Mouse (Mus musculus) MEL (cell line): ENCODE measurements at regions not wholly inside any gene's neighbourhood (a gene's known extent, or its start where the extent isn't known, plus 50 kb on each side); places are given as distances from the start of the nearest gene placed in this dataset.
"Not testable (repeated sequence)": the region's sequence is repeated elsewhere in the genome, so short reads cannot be mapped to it uniquely, and the experiment has no call there.

Experiments
- DNase-seq: peaks from one replicate; pipeline ENCODE4 v3.0.0; 2011; ENCODE audit warnings: low read depth, low spot score
- H3K27ac ChIP-seq: 2 replicates; pipeline ENCODE4 v1.5.1; 2012; ENCODE audit warnings: low read depth, mild to moderate bottlenecking, control low read depth, low read length, moderate library complexity; ENCODE audit not compliant: control insufficient read depth
- H3K27me3 ChIP-seq, 2 experiments: fragments of 150-350 bp in 1 of 2; sonication (generic) in 1 of 2; 2 replicates each; pipeline ENCODE4 v1.6.1; 2012; ENCODE audit warnings: low read length in 2 of 2, mild to moderate bottlenecking in 2 of 2, improper control_type of control experiment in 1 of 2, moderate library complexity in 1 of 2; ENCODE audit not compliant: insufficient read depth in 2 of 2, control insufficient read depth in 1 of 2
- H3K36me3 ChIP-seq, 2 experiments: 2 replicates each; pipeline ENCODE4 v1.6.1; 2012 to 2014; ENCODE audit warnings: low read length in 2 of 2, improper control_type of control experiment in 1 of 2, inconsistent platforms in 1 of 2, mild to moderate bottlenecking in 1 of 2; ENCODE audit not compliant: insufficient read depth in 2 of 2, control insufficient read depth in 1 of 2
- H3K4me1 ChIP-seq, 2 experiments: fragments of 150-350 bp in 1 of 2; sonication (generic) in 1 of 2; 2 replicates each; pipeline ENCODE4 v1.6.1; 2012; ENCODE audit warnings: low read length in 2 of 2, improper control_type of control experiment in 1 of 2, mild to moderate bottlenecking in 1 of 2; ENCODE audit not compliant: insufficient read depth in 2 of 2, control insufficient read depth in 1 of 2
- H3K4me3 ChIP-seq, 2 experiments: fragments of 150-350 bp in 1 of 2; sonication (generic) in 1 of 2; 2 replicates each; pipeline ENCODE4 v1.5.1; 2012; ENCODE audit warnings: low read depth in 2 of 2, low read length in 2 of 2, mild to moderate bottlenecking in 2 of 2, moderate library complexity in 2 of 2, control low read depth in 1 of 2, improper control_type of control experiment in 1 of 2; ENCODE audit not compliant: control insufficient read depth in 1 of 2, insufficient read depth in 1 of 2
- H3K79me2 ChIP-seq: 2 replicates; pipeline ENCODE4 v1.6.1; 2012; ENCODE audit warnings: mild to moderate bottlenecking, low read length, moderate library complexity; ENCODE audit not compliant: control insufficient read depth, poor library complexity, insufficient read depth
- H3K9ac ChIP-seq: 2 replicates; pipeline ENCODE4 v1.6.1; 2012; ENCODE audit warnings: low read depth, mild to moderate bottlenecking, control low read depth, low read length, moderate library complexity; ENCODE audit not compliant: control insufficient read depth, poor library complexity, severe bottlenecking
- H3K9me3 ChIP-seq: fragments of 150-350 bp; sonication (generic); replicated peaks from 2 replicates; pipeline ENCODE4 v1.6.1; 2012; ENCODE audit warnings: mild to moderate bottlenecking, low read length, improper control_type of control experiment, moderate library complexity; ENCODE audit not compliant: insufficient read depth
- CHD2 ChIP-seq: IDR thresholded peaks from 2 replicates; pipeline ENCODE4 v1.6.1; 2011; ENCODE audit warnings: low read length, improper control_type of control experiment
- EP300 ChIP-seq, 2 experiments: IDR thresholded peaks; 2 replicates each; pipeline ENCODE4 v1.6.1; 2011; ENCODE audit warnings: improper control_type of control experiment in 2 of 2, low read length in 2 of 2, low read depth in 1 of 2, mild to moderate bottlenecking in 1 of 2
- ETS1 ChIP-seq: IDR thresholded peaks from 2 replicates; pipeline ENCODE4 v1.6.1; 2012; ENCODE audit warnings: low read depth, mild to moderate bottlenecking, inconsistent platforms, low read length, improper control_type of control experiment, moderate library complexity
- MAX ChIP-seq: IDR thresholded peaks from 2 replicates; pipeline ENCODE4 v1.6.1; 2011; ENCODE audit warnings: low read length, improper control_type of control experiment
- MAZ ChIP-seq: IDR thresholded peaks from 2 replicates; pipeline ENCODE4 v1.6.1; 2012; ENCODE audit warnings: low read depth, mild to moderate bottlenecking, inconsistent platforms, low read length, improper control_type of control experiment
- MYC ChIP-seq: IDR thresholded peaks from 2 replicates; pipeline ENCODE4 v1.6.1; 2011; ENCODE audit warnings: low read depth, mild to moderate bottlenecking, low read length, improper control_type of control experiment, moderate library complexity
- NRF1 ChIP-seq: IDR thresholded peaks from 2 replicates; pipeline ENCODE4 v1.6.1; 2014; ENCODE audit warnings: low read depth, mild to moderate bottlenecking, inconsistent platforms, low read length, improper control_type of control experiment, moderate library complexity; ENCODE audit not compliant: poor library complexity, insufficient read depth, severe bottlenecking
- POLR2A ChIP-seq, 2 experiments: IDR thresholded peaks; 2 replicates each; pipeline ENCODE4 v1.6.1; 2011 to 2012; ENCODE audit warnings: low read length in 2 of 2, mild to moderate bottlenecking in 2 of 2, control low read depth in 1 of 2, improper control_type of control experiment in 1 of 2, low read depth in 1 of 2, moderate library complexity in 1 of 2; ENCODE audit not compliant: control insufficient read depth in 1 of 2, insufficient read depth in 1 of 2, poor library complexity in 1 of 2
- POLR2AphosphoS5 ChIP-seq: IDR thresholded peaks from 2 replicates; pipeline ENCODE4 v1.6.1; 2012; ENCODE audit warnings: low read depth, borderline replicate concordance, mild to moderate bottlenecking, inconsistent platforms, low read length, moderate library complexity, mixed read lengths
- RAD21 ChIP-seq: IDR thresholded peaks from 2 replicates; pipeline ENCODE4 v1.6.1; 2011; ENCODE audit warnings: mild to moderate bottlenecking, low read depth, low read length, improper control_type of control experiment
- RCOR1 ChIP-seq: IDR thresholded peaks from 2 replicates; pipeline ENCODE4 v1.6.1; 2012; ENCODE audit warnings: low read depth, mild to moderate bottlenecking, inconsistent platforms, low read length, improper control_type of control experiment
- SIN3A ChIP-seq: IDR thresholded peaks from 2 replicates; pipeline ENCODE4 v1.6.1; 2012; ENCODE audit warnings: low read length, improper control_type of control experiment, inconsistent platforms
- UBTF ChIP-seq: IDR thresholded peaks from 2 replicates; pipeline ENCODE4 v1.6.1; 2012; ENCODE audit warnings: low read depth, mild to moderate bottlenecking, inconsistent platforms, low read length, improper control_type of control experiment, moderate library complexity, borderline replicate concordance; ENCODE audit not compliant: insufficient read depth
- USF2 ChIP-seq, 2 experiments: IDR thresholded peaks; 2 replicates each; pipeline ENCODE4 v1.6.1; 2011 to 2012; ENCODE audit warnings: improper control_type of control experiment in 2 of 2, low read length in 2 of 2, borderline replicate concordance in 1 of 2, inconsistent platforms in 1 of 2, low read depth in 1 of 2, mild to moderate bottlenecking in 1 of 2; ENCODE audit not compliant: insufficient read depth in 1 of 2
- ZC3H11A ChIP-seq: IDR thresholded peaks from 2 replicates; pipeline ENCODE4 v1.6.1; 2012; ENCODE audit warnings: low read depth, mild to moderate bottlenecking, inconsistent platforms, low read length, improper control_type of control experiment
- ZKSCAN1 ChIP-seq: IDR thresholded peaks from 2 replicates; pipeline ENCODE4 v1.6.1; 2012; ENCODE audit warnings: low read depth, mild to moderate bottlenecking, inconsistent platforms, low read length, improper control_type of control experiment, moderate library complexity

- Histone ChIP-seq H3K27ac (no peak overlapping the region), H3K9ac (no peak overlapping the region), H3K36me3 (no peaks in the 10 kb centered on the region), H3K4me3 (no peak overlapping the region), H3K4me1 (no peaks in the 10 kb centered on the region), H3K79me2 (no peaks in the 10 kb centered on the region), H3K27me3 (no peaks in the 10 kb centered on the region), H3K9me3 (no peaks in the 10 kb centered on the region)
- DNase-seq, result no peak
- TF ChIP-seq ETS1 (no peak), RCOR1 (no peak), POLR2A (IDR thresholded peaks at IDR 0.05; ENCODE audit: control insufficient read depth in 1 of 2, insufficient read depth in 1 of 2, low read depth in 1 of 2, low read length in 2 of 2, poor library complexity in 1 of 2) (no peak), MAX (no peak), EP300 (IDR thresholded peaks at IDR 0.05; ENCODE audit: low read depth in 1 of 2, low read length in 2 of 2) (no peak), ZC3H11A (no peak), POLR2AphosphoS5 (no peak), NRF1 (no peak), ZKSCAN1 (no peak)
Observed at GRCm38 (mm10) chr3:40355103-40355502, 176.0 kb upstream of the Intu start.

GRCm38 (mm10) chr3:40368421-40368820, 162.7 kb upstream of the Intu start:
- Histone ChIP-seq H3K9me3 (no peaks in the 10 kb centered on the region), H3K9ac (no peak overlapping the region), H3K36me3 (no peaks in the 10 kb centered on the region), H3K27me3 (no peaks in the 10 kb centered on the region), H3K27ac (no peak overlapping the region), H3K79me2 (no peaks in the 10 kb centered on the region), H3K4me1 (no peaks in the 10 kb centered on the region), H3K4me3 (no peak overlapping the region)
- DNase-seq, result no peak
- TF ChIP-seq ZC3H11A (no peak), USF2 (IDR thresholded peaks at IDR 0.05; ENCODE audit: borderline replicate concordance in 1 of 2, insufficient read depth in 1 of 2, low read depth in 1 of 2, low read length in 2 of 2) (no peak), RCOR1 (no peak), MYC (no peak), MAZ (no peak), RAD21 (no peak), CHD2 (no peak), SIN3A (no peak)

GRCm38 (mm10) chr3:40371411-40371810, 159.7 kb upstream of the Intu start:
- Histone ChIP-seq H3K9me3 (no peaks in the 10 kb centered on the region), H3K9ac (no peak overlapping the region), H3K79me2 (no peaks in the 10 kb centered on the region), H3K4me3 (no peak overlapping the region), H3K27me3 (no peaks in the 10 kb centered on the region), H3K27ac (no peak overlapping the region), H3K4me1 (no peaks in the 10 kb centered on the region), H3K36me3 (no peaks in the 10 kb centered on the region)
- no peak for DNase-seq
- TF ChIP-seq UBTF, result no peak

GRCm38 (mm10) chr3:40376220-40376619, 154.9 kb upstream of the Intu start:
- H3K9me3 ChIP-seq, DNase-seq, H3K79me2 ChIP-seq, H3K4me1 ChIP-seq, H3K27me3 ChIP-seq, H3K27ac ChIP-seq, H3K4me3 ChIP-seq, H3K9ac ChIP-seq, H3K36me3 ChIP-seq: not testable (repeated sequence)
